Mouse (Mus musculus) embryonic facial prominence, embryonic 10.5 days (tissue): Measurements from ENCODE around the gene Selplg. TPM values are rescaled to one million over a fixed set of nuclear protein-coding genes. Genes with fewer than 3 reads are reported as not detected.
"Not testable (repeated sequence)": the region's sequence is repeated elsewhere in the genome, so short reads cannot be mapped to it uniquely, and the experiment has no call there.

Source experiments
- DNase-seq: peaks from one replicate; pipeline ENCODE4 v3.0.0-alpha.2; 2017; ENCODE audit warnings: low spot score
- H3K27ac ChIP-seq: fragments of 300-500 bp; sonication (generic); replicated peaks from 2 replicates; pipeline ENCODE4 v1.5.1; 2016; ENCODE audit warnings: mild to moderate bottlenecking
- H3K27me3 ChIP-seq: fragments of 300-500 bp; sonication (generic); replicated peaks from 2 replicates; pipeline ENCODE4 v1.6.1; 2016; ENCODE audit warnings: low read depth, mild to moderate bottlenecking; ENCODE audit not compliant: poor library complexity, severe bottlenecking
- H3K36me3 ChIP-seq: fragments of 300-500 bp; sonication (generic); replicated peaks from 2 replicates; pipeline ENCODE4 v1.6.1; 2016; ENCODE audit warnings: mild to moderate bottlenecking, moderate library complexity
- H3K4me1 ChIP-seq: fragments of 300-500 bp; sonication (generic); 2 replicates; pipeline ENCODE4 v1.6.1; 2016
- H3K4me3 ChIP-seq: fragments of 300-500 bp; sonication (generic); 2 replicates; pipeline ENCODE4 v1.5.1; 2016; ENCODE audit warnings: mild to moderate bottlenecking, moderate library complexity
- H3K9me3 ChIP-seq: fragments of 300-500 bp; sonication (generic); 2 replicates; pipeline ENCODE4 v1.6.1; 2016; ENCODE audit warnings: mild to moderate bottlenecking
- WGBS: fragments of 180-500 bp; shearing (Covaris S2); methylation state at CpG from one replicate; pipeline ENCODE4 v1.1.7; 2016; 5-methylcytosine and 5-hydroxymethylcytosine counted together
- polyA plus RNA-seq: library from polyadenylated mRNA; unstranded; fragments of >200 nt; fragmentation: Nextera tagmentation; extraction: Ambion mirVana; gene quantifications from 2 replicates; pipeline ENCODE4 v1.2.1, GENCODE M21; 2016

Gene Selplg
- polyA plus RNA-seq, 1 experiment from 2014 or later: 0.83 TPM

DNA sequence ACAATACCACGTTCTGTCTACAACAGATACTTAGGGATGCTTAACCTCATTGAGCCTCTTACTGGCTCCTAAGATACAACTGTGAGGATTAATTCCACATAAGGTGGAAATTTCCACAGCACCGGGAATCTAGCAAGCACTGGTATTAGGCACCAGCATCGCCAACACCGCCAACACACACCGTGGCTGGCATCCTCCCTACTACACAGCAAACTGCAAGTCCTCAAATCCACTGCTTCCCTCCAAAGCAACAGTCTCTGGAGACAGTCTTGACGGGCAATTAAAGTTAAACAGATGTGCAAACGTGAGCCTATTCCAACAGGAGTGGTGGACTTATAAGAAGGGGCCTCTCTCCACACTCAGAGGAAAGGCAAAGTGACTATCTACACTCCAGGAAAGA lies 51.2 kb downstream of the Selplg start:
- H3K4me3 ChIP-seq: no peak overlapping the region
- WGBS: 77% methylated on average over 7 of the region's 7 CpGs
- H3K9me3 ChIP-seq: no peaks in the 10 kb centered on the region
- H3K27ac ChIP-seq: peak overlapping the region; percentile 20
- DNase-seq: no peak
- peaks cover 38% of the 10 kb centered on the region for H3K4me1 ChIP-seq
- H3K36me3 ChIP-seq: peaks cover 26% of the 10 kb centered on the region
- peaks cover 12% of the 10 kb centered on the region for H3K27me3 ChIP-seq

DNA sequence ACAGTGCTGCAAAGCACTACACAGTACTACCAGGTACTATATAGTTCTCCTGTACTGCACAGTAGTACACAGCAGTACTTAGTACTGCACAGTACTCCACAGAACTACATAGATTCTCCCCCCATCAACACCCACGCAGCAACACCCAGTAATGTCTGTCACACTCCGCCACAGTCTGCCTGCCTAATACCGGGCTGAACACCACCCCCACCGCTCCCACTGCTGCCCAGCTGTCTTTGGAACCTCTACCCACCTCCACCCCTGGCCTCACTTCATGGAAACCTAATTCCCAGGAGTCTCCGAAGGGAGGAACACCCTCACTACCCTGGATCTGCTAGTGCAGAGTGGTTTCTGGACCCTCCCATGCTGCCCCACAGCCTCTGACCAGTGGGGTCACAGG lies 51.7 kb downstream of the Selplg start:
- H3K27ac ChIP-seq: peak overlapping the region; percentile 20; the same call in 1 of the 2 replicates
- DNase-seq: no peak
- H3K27me3 ChIP-seq: peaks cover 12% of the 10 kb centered on the region
- peaks cover 31% of the 10 kb centered on the region for H3K36me3 ChIP-seq
- peaks cover 38% of the 10 kb centered on the region for H3K4me1 ChIP-seq
- H3K4me3 ChIP-seq: no peak overlapping the region
- no peaks in the 10 kb centered on the region for H3K9me3 ChIP-seq
- WGBS: 90% methylated on average over 5 of the region's 5 CpGs

DNA sequence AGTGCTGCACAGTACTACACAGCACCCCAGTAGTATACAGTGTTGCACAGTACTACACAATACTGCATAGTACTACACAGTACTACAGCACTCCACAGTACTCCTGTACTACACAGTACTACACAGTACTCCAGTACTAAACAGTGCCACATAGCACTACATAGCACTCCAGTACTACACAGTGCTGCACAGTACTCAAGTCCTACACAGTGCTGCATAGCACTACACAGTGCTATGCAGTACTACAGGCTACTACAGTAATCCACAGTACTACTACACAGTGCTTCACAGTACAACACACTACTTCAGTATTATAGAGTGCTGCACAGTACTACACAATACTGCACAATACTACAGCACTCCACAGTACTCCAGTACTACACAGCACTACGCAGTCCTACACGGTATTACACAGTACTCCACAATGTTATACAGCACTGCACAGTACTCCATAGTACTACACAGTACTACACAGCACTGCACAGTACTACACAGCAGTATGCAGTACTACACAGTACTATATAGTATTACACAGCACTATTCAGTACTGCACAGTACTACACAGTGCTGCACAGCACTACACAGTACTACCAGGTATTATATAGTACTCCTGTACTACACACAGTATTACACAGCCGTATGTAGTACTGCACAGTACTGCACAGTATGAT lies 52.2 kb downstream of the Selplg start:
- H3K4me3 ChIP-seq: no peak overlapping the region
- no peaks in the 10 kb centered on the region for H3K9me3 ChIP-seq
- DNase-seq: no peak
- H3K4me1 ChIP-seq: peaks cover 38% of the 10 kb centered on the region
- H3K27ac ChIP-seq: no peak overlapping the region
- WGBS: 96% methylated on average over 3 of the region's 3 CpGs
- H3K27me3 ChIP-seq: peaks cover 12% of the 10 kb centered on the region
- peaks cover 37% of the 10 kb centered on the region for H3K36me3 ChIP-seq

DNA sequence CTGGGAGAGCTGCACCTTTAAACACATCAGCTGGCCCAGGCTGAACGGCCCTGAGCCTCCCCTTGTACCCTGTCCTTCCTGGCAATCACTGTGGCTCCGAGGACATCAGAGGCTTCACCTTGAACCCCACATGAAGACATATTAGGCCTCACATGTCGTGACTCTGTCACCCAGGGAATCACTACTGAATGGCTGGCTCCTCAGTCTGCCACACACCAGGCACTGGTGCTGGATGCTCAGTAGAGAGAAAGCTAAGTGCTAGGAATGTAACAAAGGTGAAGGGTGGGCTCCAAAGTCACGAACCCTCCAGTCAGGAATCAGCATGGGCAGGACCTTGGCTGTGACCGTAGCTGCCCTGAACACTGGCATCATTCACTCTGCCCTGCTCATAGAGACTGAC lies 52.9 kb downstream of the Selplg start:
- Histone ChIP-seq H3K36me3 (peaks cover 43% of the 10 kb centered on the region), H3K27me3 (peaks cover 12% of the 10 kb centered on the region), H3K4me3 (no peak overlapping the region), H3K27ac (no peak overlapping the region; the same call in 1 of the 2 replicates), H3K9me3 (no peaks in the 10 kb centered on the region), H3K4me1 (peaks cover 32% of the 10 kb centered on the region)
- 79% methylated on average over 5 of the region's 5 CpGs for WGBS
- DNase-seq: no peak

DNA sequence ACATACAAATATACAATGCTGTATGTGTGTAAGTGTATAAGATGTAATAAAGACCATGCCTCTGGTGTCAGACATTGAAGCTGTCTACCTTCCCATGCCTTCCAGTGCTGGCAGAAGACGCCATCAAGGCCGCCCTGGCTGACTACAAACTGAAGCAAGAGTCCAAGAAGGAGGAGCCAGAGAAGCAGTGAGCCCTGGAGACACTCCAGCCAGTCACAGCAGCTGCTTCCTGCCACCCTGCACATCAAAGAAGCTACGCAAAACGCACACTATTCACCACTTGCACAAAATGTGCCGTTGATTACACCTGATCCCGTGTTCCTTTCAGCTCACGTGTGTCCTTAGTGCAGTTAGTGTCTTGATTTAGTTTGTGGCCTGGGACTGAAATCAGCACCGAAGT lies 54.7 kb downstream of the Selplg start:
- peaks cover 26% of the 10 kb centered on the region for H3K4me1 ChIP-seq

DNA sequence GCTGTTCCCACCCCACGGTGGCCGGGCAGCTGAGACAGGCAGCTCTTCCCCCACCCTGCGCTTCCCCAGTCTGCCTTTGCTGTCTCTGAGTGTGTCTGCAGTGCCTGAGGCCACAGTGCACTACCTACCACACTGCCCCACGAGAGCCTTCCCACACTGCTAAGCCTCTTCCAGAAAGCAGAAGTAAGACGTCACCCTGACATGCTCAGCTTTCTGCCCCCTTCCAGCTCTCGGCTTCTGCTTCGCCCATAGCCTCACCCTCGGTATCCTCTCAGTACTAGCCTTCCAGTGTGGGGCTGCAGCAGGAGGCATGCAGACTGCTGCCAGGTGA lies 55.6 kb downstream of the Selplg start:
- Histone ChIP-seq H3K4me3 (no peak overlapping the region), H3K27ac (no peak overlapping the region), H3K9me3 (no peaks in the 10 kb centered on the region), H3K36me3 (peaks cover 47% of the 10 kb centered on the region), H3K4me1 (peaks cover 21% of the 10 kb centered on the region), H3K27me3 (no peaks in the 10 kb centered on the region)
- 89% methylated on average over 8 of the region's 8 CpGs for WGBS
- no peak for DNase-seq

More for the DNA sequence above, 54.7 kb downstream of the Selplg start:
- H3K27ac ChIP-seq, H3K4me3 ChIP-seq, H3K27me3 ChIP-seq, DNase-seq, H3K9me3 ChIP-seq: not testable (repeated sequence)
- WGBS: 86% methylated on average over 8 of the region's 8 CpGs
- peaks cover 47% of the 10 kb centered on the region for H3K36me3 ChIP-seq

DNA sequence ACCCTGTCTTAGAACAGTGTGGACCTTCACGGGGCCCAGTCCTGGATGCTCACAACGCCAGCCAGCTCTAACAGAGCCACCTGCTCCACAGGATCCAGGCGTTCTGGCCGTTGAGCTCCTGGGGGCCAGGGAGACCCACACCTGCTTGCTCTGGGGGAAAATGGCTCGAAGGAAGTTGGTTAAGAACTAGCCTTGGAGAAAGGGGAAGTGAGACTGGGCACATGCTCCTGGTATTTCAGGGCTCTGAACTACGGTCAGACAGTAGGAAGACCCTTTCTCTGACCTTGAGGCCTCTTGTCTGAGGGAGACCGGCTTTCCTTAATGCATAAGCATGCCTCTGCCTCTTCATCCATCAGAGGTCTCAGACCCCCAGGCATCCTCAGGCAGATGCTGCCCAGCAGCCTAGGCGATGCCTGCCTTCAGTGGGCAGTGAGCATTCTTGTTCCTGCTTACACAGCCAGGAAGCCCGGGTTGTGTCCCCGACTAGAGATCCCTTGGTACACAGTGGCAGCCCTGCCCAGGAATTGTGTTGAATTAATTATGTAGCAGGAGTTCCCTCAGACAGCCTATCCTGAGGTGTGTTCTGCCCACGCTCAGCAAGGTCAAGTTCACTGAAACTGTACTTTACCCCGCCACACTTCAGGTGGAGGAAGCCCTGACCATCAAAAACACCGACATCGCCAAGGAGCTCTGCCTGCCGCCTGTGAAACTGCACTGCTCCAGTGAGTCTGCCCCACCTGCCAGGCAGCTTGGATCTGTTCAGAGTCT lies 56.1 kb downstream of the Selplg start:
- Histone ChIP-seq H3K4me1 (peaks cover 19% of the 10 kb centered on the region), H3K4me3 (no peak overlapping the region), H3K36me3 (peaks cover 47% of the 10 kb centered on the region), H3K27me3 (no peaks in the 10 kb centered on the region), H3K9me3 (no peaks in the 10 kb centered on the region), H3K27ac (no peak overlapping the region; the same call in 1 of the 2 replicates)
- WGBS: 92% methylated on average over 15 of the region's 15 CpGs
- DNase-seq: no peak

DNA sequence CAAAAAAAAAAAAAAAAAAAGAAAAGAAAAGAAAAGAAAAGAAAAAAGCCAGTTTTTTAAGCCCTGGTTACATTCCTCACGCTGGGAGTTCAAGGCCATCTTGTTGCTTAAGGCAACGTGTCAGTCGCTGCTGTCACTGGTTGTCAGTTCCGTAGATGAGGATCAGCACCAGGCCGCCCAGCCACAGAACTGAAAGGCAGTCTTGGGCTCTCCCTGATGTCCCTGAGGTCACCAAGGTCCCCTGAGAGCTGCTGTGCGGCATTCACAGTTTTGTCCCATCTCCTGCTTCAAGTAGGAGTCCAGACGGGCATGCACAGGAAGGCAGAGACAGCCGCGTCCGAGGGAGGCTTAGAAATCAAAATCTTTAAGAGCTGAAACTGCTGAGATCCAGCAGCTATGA lies 56.9 kb downstream of the Selplg start:
- WGBS: 91% methylated on average over 10 of the region's 10 CpGs
- no peaks in the 10 kb centered on the region for H3K27me3 ChIP-seq
- no peaks in the 10 kb centered on the region for H3K9me3 ChIP-seq
- no peak for DNase-seq
- H3K4me1 ChIP-seq: peaks cover 13% of the 10 kb centered on the region
- no peak overlapping the region for H3K4me3 ChIP-seq
- no peak overlapping the region for H3K27ac ChIP-seq
- H3K36me3 ChIP-seq: peaks cover 47% of the 10 kb centered on the region

DNA sequence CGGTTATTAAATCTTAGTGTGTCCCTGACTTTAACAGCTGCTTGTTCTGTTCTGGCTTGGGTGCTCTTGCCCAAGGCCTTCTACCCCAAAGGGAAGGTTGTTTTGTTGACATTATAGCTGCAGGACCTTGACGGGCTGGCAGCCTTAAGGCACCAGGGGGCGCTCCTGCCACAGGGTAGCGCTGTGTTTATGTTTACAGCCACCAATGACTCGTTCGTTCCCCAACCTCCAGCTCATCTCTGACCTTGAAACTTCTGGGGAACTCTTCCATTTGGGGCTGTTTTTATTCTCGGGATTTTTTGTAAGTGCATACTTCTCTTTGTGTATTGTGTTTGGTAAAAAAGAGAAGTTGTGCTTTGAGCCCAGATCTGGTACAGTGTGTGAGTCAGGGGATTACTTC lies 58.8 kb downstream of the Selplg start:
- no peaks in the 10 kb centered on the region for H3K9me3 ChIP-seq
- H3K27me3 ChIP-seq: no peaks in the 10 kb centered on the region
- H3K27ac ChIP-seq: no peak overlapping the region
- peaks cover 54% of the 10 kb centered on the region for H3K36me3 ChIP-seq
- 2% methylated on average over 7 of the region's 7 CpGs for WGBS
- H3K4me3 ChIP-seq: peak overlapping the region; percentile 100
- DNase-seq: peak; percentile 89
- peaks cover 32% of the 10 kb centered on the region for H3K4me1 ChIP-seq

DNA sequence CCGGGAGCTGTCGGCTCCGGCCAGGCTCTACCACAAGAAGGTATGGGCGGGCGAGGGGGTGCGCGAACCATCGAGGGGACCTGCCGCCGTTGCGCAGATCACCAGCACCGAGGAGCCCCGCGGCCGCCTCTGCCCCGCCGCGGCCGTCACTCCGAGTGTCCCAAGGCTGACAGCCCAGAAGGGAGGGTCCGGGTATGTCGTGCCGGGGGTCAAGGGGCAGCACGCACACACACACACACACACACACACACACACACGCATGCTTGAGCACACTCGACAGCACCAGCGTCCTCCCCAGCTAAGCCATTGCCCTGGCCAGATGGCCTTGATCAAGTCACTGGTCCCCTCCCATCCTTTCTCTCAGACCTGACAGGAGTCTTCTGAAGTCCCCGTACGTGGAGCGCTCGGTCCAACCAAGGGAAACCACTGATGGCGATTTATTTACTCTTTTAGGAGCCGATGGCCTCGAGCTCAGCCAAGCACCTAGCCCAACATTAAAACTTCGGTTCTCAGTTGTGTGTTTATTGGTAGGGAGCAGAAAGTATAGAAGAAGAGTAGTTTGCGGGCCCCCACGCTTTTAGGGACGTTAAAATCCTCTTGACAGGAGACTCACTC lies 59.4 kb downstream of the Selplg start:
- Histone ChIP-seq H3K27ac (peak overlapping the region; percentile 99), H3K4me3 (peak overlapping the region; percentile 100), H3K27me3 (no peaks in the 10 kb centered on the region), H3K36me3 (peaks cover 54% of the 10 kb centered on the region), H3K9me3 (no peaks in the 10 kb centered on the region), H3K4me1 (peaks cover 32% of the 10 kb centered on the region)
- 1% methylated on average over 38 of the region's 38 CpGs for WGBS
- peak; percentile 16 for DNase-seq

DNA sequence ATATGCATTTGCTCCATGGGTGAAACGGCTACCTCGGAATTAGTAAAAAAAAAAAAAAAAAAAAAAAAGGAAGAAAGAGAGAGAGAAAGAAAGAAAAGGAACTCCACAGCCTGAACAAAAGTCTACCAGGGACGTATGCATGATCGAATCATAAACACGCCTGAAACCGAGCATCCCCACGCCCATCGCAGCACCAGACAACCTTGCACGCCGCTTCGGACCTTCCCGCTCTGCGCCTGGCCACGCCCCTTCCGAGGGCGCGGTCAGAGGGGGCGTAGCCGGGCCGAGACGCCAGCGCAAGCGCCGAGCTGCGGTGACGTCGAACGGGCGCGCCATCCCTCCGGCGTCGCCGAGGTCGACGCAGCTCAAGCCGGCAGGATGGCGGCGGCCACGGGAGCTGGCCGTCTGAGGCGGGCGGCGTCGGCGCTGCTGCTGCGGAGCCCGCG lies 60.0 kb downstream of the Selplg start, which contains the start of the genes Sart3 and Iscu:
Sart3 (minus strand) TSS at position 61 of the 446 bp plus-strand sequence.
Iscu (plus strand) TSS at position 299 of the 446 bp plus-strand sequence.
- H3K4me3 ChIP-seq: peak within 1 kb of the TSS; percentile 100
- no peaks in the 10 kb centered on the region for H3K9me3 ChIP-seq
- peaks cover 32% of the 10 kb centered on the region for H3K4me1 ChIP-seq
- WGBS: under 1% methylated on average over 49 of the region's 49 CpGs
- DNase-seq: peak; percentile 97
- H3K27me3 ChIP-seq: no peaks in the 10 kb centered on the region
- peaks cover 56% of the 10 kb centered on the region for H3K36me3 ChIP-seq
- H3K27ac ChIP-seq: peak within 1 kb of the TSS; percentile 99

DNA sequence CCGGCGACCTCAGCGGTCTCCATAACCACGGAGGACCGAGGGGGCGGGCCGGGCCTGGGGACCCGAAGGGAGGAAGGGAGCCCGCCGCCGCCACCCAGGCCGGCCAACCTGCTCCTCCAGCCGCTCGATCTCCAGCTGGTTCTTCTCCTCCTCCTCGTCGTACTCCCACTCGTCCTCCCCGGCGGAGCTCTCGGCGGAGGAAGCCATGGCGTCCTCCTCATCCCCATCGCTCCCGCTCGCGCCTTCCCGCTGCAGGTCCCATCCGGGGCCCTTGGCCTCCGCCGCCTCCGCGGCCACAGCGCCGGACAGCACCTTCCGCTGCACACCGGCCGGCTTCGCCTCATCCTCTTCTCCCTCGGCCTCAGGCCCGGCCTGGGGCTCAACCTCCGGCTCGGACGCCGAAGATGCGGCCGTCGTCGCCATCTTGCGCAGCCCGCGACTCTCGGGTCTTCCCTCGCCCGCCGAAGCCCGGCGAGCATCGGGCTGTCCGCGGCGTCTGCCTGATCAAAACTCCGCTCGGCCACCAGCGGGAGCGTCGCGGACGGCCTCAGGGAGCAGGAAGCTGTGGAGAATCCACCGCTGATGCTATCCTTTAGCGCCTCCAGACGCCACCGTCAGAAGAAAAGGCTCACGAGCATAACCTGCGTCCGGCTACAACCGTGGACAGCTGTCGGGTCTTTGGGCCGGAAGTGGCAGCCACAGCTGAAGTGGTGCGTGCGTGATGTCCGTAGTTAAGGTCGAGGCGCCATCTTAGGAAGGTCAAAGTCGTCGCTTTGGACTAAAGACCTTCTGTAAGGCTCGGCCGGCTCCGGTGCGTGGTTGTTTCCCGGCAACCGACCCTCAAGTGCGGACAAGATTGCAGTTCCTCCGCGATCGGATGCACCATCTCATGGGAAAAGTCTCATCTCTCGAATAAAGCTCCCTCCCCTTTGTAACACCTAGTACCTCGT lies 61.0 kb downstream of the Selplg start:
- peak overlapping the region; percentile 99 for H3K27ac ChIP-seq
- H3K36me3 ChIP-seq: peaks cover 56% of the 10 kb centered on the region
- WGBS: under 1% methylated on average over 97 of the region's 97 CpGs
- H3K27me3 ChIP-seq: no peaks in the 10 kb centered on the region
- no peaks in the 10 kb centered on the region for H3K9me3 ChIP-seq
- DNase-seq: peak; percentile 88
- H3K4me3 ChIP-seq: peak overlapping the region; percentile 100
- peaks cover 32% of the 10 kb centered on the region for H3K4me1 ChIP-seq
